Mouse (Mus musculus): ENCODE results near the gene Shroom2. TPM values are rescaled to one million over a fixed set of nuclear protein-coding genes. Genes with fewer than 3 reads are reported as not detected.

Shroom2 gene
- polyA plus RNA-seq, 1 experiment from 2014 or later: 3.2 TPM

- 63% methylated on average over 3 of the region's 3 CpGs for WGBS
- H3K27me3 ChIP-seq: no peaks in the 10 kb centered on the region
- ATAC-seq (replicated peaks; ENCODE audit: insufficient number of reproducible peaks, insufficient read depth, low FRiP score, low read depth): no peak
Observed at GRCm38 (mm10) chrX:152701679-152702078, 67.6 kb downstream of the Shroom2 start.

GRCm38 (mm10) chrX:152690788-152691291 lies 78.4 kb downstream of the Shroom2 start:
- no peak for ATAC-seq (replicated peaks; ENCODE audit: insufficient number of reproducible peaks, insufficient read depth, low FRiP score, low read depth)

More at GRCm38 (mm10) chrX:152701679-152702078, 67.6 kb downstream of the Shroom2 start:
- H3K36me3 ChIP-seq: no peaks in the 10 kb centered on the region
- H3K4me2 ChIP-seq: no peak overlapping the region
- peaks cover 2% of the 10 kb centered on the region; the same call in 1 of the 2 replicates for H3K4me1 ChIP-seq (replicated peaks)
- H3K9ac ChIP-seq: no peak overlapping the region
- no peak overlapping the region for H3K27ac ChIP-seq
- no peaks in the 10 kb centered on the region for H3K9me3 ChIP-seq (replicated peaks)
- no peak overlapping the region for H3K4me3 ChIP-seq

GRCm38 (mm10) chrX:152679190-152679814 lies 90.0 kb downstream of the Shroom2 start:
- no peak overlapping the region for H3K4me3 ChIP-seq
- H3K9ac ChIP-seq: no peak overlapping the region
- H3K9me3 ChIP-seq (replicated peaks): no peaks in the 10 kb centered on the region
- no peak for ATAC-seq (replicated peaks; ENCODE audit: insufficient number of reproducible peaks, insufficient read depth, low FRiP score, low read depth)
- peaks cover 11% of the 10 kb centered on the region for H3K4me1 ChIP-seq (replicated peaks)
- no peaks in the 10 kb centered on the region for H3K36me3 ChIP-seq
- H3K27ac ChIP-seq: peak overlapping the region; percentile 42
- 33% methylated on average over 2 of the region's 2 CpGs for WGBS
- 0 out of 2 replicates have a peak overlapping the region, but pooled peaks have one; percentile 6 for H3K4me2 ChIP-seq
- no peaks in the 10 kb centered on the region for H3K27me3 ChIP-seq

More at GRCm38 (mm10) chrX:152690788-152691291, 78.4 kb downstream of the Shroom2 start:
- H3K36me3 ChIP-seq: no peaks in the 10 kb centered on the region
- no peak overlapping the region for H3K4me3 ChIP-seq
- H3K9me3 ChIP-seq (replicated peaks): no peaks in the 10 kb centered on the region
- no peak overlapping the region for H3K4me2 ChIP-seq
- H3K4me1 ChIP-seq (replicated peaks): no peaks in the 10 kb centered on the region
- H3K27me3 ChIP-seq: no peaks in the 10 kb centered on the region; the same call in 1 of the 2 replicates
- no peak overlapping the region for H3K9ac ChIP-seq
- WGBS: 49% methylated on average over 2 of the region's 2 CpGs
- H3K27ac ChIP-seq: no peak overlapping the region

- H3K9me3 ChIP-seq (replicated peaks): no peaks in the 10 kb centered on the region
- no peaks in the 10 kb centered on the region for H3K36me3 ChIP-seq
- H3K27ac ChIP-seq: no peak overlapping the region
- no peak overlapping the region for H3K4me2 ChIP-seq
- ATAC-seq (replicated peaks; ENCODE audit: insufficient number of reproducible peaks, insufficient read depth, low FRiP score, low read depth): no peak
- no peaks in the 10 kb centered on the region for H3K27me3 ChIP-seq
- peaks cover 11% of the 10 kb centered on the region for H3K4me1 ChIP-seq (replicated peaks)
- H3K4me3 ChIP-seq: no peak overlapping the region
- H3K9ac ChIP-seq: no peak overlapping the region
- WGBS: 50% methylated on average over 3 of the region's 3 CpGs
Observed at GRCm38 (mm10) chrX:152676357-152676756, 92.9 kb downstream of the Shroom2 start.

GRCm38 (mm10) chrX:152673431-152673830 lies 95.8 kb downstream of the Shroom2 start:
- H3K9ac ChIP-seq: no peak overlapping the region
- no peak overlapping the region for H3K27ac ChIP-seq
- no peak overlapping the region for H3K4me2 ChIP-seq
- H3K4me3 ChIP-seq: no peak overlapping the region
- no peaks in the 10 kb centered on the region for H3K36me3 ChIP-seq
- 0 out of 2 replicates have a peak, but pooled peaks cover under 1% of the 10 kb centered on the region for H3K4me1 ChIP-seq (replicated peaks)
- no peaks in the 10 kb centered on the region for H3K9me3 ChIP-seq (replicated peaks)
- H3K27me3 ChIP-seq: no peaks in the 10 kb centered on the region
- WGBS: 67% methylated on average over 3 of the region's 3 CpGs
- ATAC-seq (replicated peaks; ENCODE audit: insufficient number of reproducible peaks, insufficient read depth, low FRiP score, low read depth): no peak

GRCm38 (mm10) chrX:152657363-152658036 lies 111.8 kb downstream of the Shroom2 start:
- Histone ChIP-seq H3K4me1 (replicated peaks) (no peaks in the 10 kb centered on the region), H3K27me3 (no peaks in the 10 kb centered on the region), H3K36me3 (no peaks in the 10 kb centered on the region), H3K27ac (no peak overlapping the region), H3K9ac (no peak overlapping the region), H3K9me3 (replicated peaks) (no peaks in the 10 kb centered on the region), H3K4me2 (no peak overlapping the region), H3K4me3 (no peak overlapping the region)
- no peak for ATAC-seq (replicated peaks; ENCODE audit: insufficient number of reproducible peaks, insufficient read depth, low FRiP score, low read depth)
- WGBS: 57% methylated on average over 4 of the region's 4 CpGs

GRCm38 (mm10) chrX:152656609-152656939 lies 112.7 kb downstream of the Shroom2 start:
- no peak for ATAC-seq (replicated peaks; ENCODE audit: insufficient number of reproducible peaks, insufficient read depth, low FRiP score, low read depth)

GRCm38 (mm10) chrX:152655796-152656608 lies 113.3 kb downstream of the Shroom2 start:
- H3K36me3 ChIP-seq: no peaks in the 10 kb centered on the region
- no peaks in the 10 kb centered on the region for H3K9me3 ChIP-seq (replicated peaks)
- no peak overlapping the region for H3K27ac ChIP-seq
- H3K4me3 ChIP-seq: no peak overlapping the region
- no peak overlapping the region for H3K4me2 ChIP-seq
- ATAC-seq (replicated peaks; ENCODE audit: insufficient number of reproducible peaks, insufficient read depth, low FRiP score, low read depth): no peak
- 57% methylated on average over 8 of the region's 8 CpGs for WGBS
- no peaks in the 10 kb centered on the region for H3K27me3 ChIP-seq
- H3K9ac ChIP-seq: no peak overlapping the region
- no peaks in the 10 kb centered on the region for H3K4me1 ChIP-seq (replicated peaks)

More at GRCm38 (mm10) chrX:152656609-152656939, 112.7 kb downstream of the Shroom2 start:
- no peaks in the 10 kb centered on the region for H3K27me3 ChIP-seq
- no peak overlapping the region for H3K27ac ChIP-seq
- H3K4me2 ChIP-seq: no peak overlapping the region
- H3K36me3 ChIP-seq: no peaks in the 10 kb centered on the region
- H3K4me1 ChIP-seq (replicated peaks): no peaks in the 10 kb centered on the region
- H3K9me3 ChIP-seq (replicated peaks): no peaks in the 10 kb centered on the region
- H3K4me3 ChIP-seq: no peak overlapping the region
- no peak overlapping the region for H3K9ac ChIP-seq
- 79% methylated on average over 2 of the region's 2 CpGs for WGBS

- Histone ChIP-seq H3K36me3 (no peaks in the 10 kb centered on the region), H3K9ac (no peak overlapping the region), H3K9me3 (replicated peaks) (no peaks in the 10 kb centered on the region), H3K27ac (no peak overlapping the region), H3K27me3 (no peaks in the 10 kb centered on the region), H3K4me2 (no peak overlapping the region), H3K4me3 (no peak overlapping the region), H3K4me1 (replicated peaks) (no peaks in the 10 kb centered on the region)
- no peak for ATAC-seq (replicated peaks; ENCODE audit: insufficient number of reproducible peaks, insufficient read depth, low FRiP score, low read depth)
- WGBS: 82% methylated on average over 2 of the region's 2 CpGs
Observed at GRCm38 (mm10) chrX:152652676-152653075, 116.6 kb downstream of the Shroom2 start.

GRCm38 (mm10) chrX:152644827-152645226 lies 124.4 kb downstream of the Shroom2 start:
- H3K9me3 ChIP-seq (replicated peaks): no peaks in the 10 kb centered on the region
- no peak for ATAC-seq (replicated peaks; ENCODE audit: insufficient number of reproducible peaks, insufficient read depth, low FRiP score, low read depth)
- WGBS: 67% methylated on average over 4 of the region's 4 CpGs
- no peak overlapping the region for H3K4me3 ChIP-seq
- no peaks in the 10 kb centered on the region for H3K36me3 ChIP-seq
- H3K27ac ChIP-seq: no peak overlapping the region
- no peak overlapping the region for H3K9ac ChIP-seq
- no peaks in the 10 kb centered on the region for H3K4me1 ChIP-seq (replicated peaks)
- no peaks in the 10 kb centered on the region for H3K27me3 ChIP-seq
- no peak overlapping the region for H3K4me2 ChIP-seq
